Mouse (Mus musculus) gastrocnemius, postnatal 36 days (tissue): ENCODE measurements around the gene Lrrc74a. TPM values are rescaled to one million over a fixed set of nuclear protein-coding genes. Genes with fewer than 3 reads are reported as not detected.

Experiments used
- total RNA-seq, 2 experiments: library from RNA; stranded (reverse); gene quantifications; 2 replicates each; pipeline ENCODE4 v1.2.3; 2021

Gene Lrrc74a
- total RNA-seq, 2 experiments from 2014 or later, result not detected

Other genes starting within 250 kb of the Lrrc74a start
- 1 to 10 TPM; 7.3 to 8.6 TPM for gene Vash1, start 55.7 kb upstream of the Lrrc74a start, total RNA-seq
- gene Angel1, start 7.9 kb upstream of the Lrrc74a start, total RNA-seq, result 1 to 10 TPM; 3.5 to 3.9 TPM
- gene Irf2bpl, start 150.4 kb downstream of the Lrrc74a start, total RNA-seq, result 10 to 100 TPM; 18.6 to 23.7 TPM
- 10 to 100 TPM; 26.3 to 30.3 TPM for gene Cipc, start 212.7 kb downstream of the Lrrc74a start, total RNA-seq